Mouse (Mus musculus) heart, embryonic 12.5 days (tissue): ENCODE data around the gene Rab35. TPM values are rescaled to one million over a fixed set of nuclear protein-coding genes. Genes with fewer than 3 reads are reported as not detected.
A peak's percentile ranks its signal among the peaks of the same experiment; 100 is the strongest.

ENCODE experiments used
- ATAC-seq: fragments of 200-750 bp; cut with Nextera tagmentation; 2 replicates; pipeline ENCODE4 v1.8.0; 2017; ENCODE audit warnings: moderate TSS enrichment, moderate library complexity; ENCODE audit not compliant: insufficient number of reproducible peaks, low FRiP score
- H3K27ac ChIP-seq: fragments of 300-500 bp; sonication (generic); 2 replicates; pipeline ENCODE4 v1.5.1; 2016; ENCODE audit warnings: mild to moderate bottlenecking, moderate library complexity; ENCODE audit not compliant: poor library complexity, severe bottlenecking
- H3K27me3 ChIP-seq: fragments of 300-500 bp; sonication (generic); replicated peaks from 2 replicates; pipeline ENCODE4 v1.6.1; 2016; ENCODE audit warnings: mild to moderate bottlenecking, moderate library complexity
- H3K36me3 ChIP-seq: fragments of 300-500 bp; sonication (generic); 2 replicates; pipeline ENCODE4 v1.6.1; 2016; ENCODE audit warnings: mild to moderate bottlenecking, moderate library complexity
- H3K4me1 ChIP-seq: fragments of 300-500 bp; sonication (generic); replicated peaks from 2 replicates; pipeline ENCODE4 v1.6.1; 2016; ENCODE audit warnings: mild to moderate bottlenecking
- H3K4me2 ChIP-seq: fragments of 300-500 bp; sonication (generic); 2 replicates; pipeline ENCODE4 v1.6.1; 2016; ENCODE audit warnings: mild to moderate bottlenecking, moderate library complexity
- H3K4me3 ChIP-seq: fragments of 300-500 bp; sonication (generic); 2 replicates; pipeline ENCODE4 v1.5.1; 2016; ENCODE audit warnings: mild to moderate bottlenecking
- H3K9ac ChIP-seq: fragments of 300-500 bp; sonication (generic); 2 replicates; pipeline ENCODE4 v1.6.1; 2016; ENCODE audit warnings: mild to moderate bottlenecking, moderate library complexity
- H3K9me3 ChIP-seq: fragments of 300-500 bp; sonication (generic); replicated peaks from 2 replicates; pipeline ENCODE4 v1.6.1; 2016; ENCODE audit warnings: mild to moderate bottlenecking, moderate library complexity
- WGBS: fragments of 180-500 bp; shearing (Covaris S2); methylation state at CpG from one replicate; pipeline ENCODE4 v1.1.7; 2016; 5-methylcytosine and 5-hydroxymethylcytosine counted together
- polyA plus RNA-seq: library from polyadenylated mRNA; unstranded; fragments of >200 nt; fragmentation: Nextera tagmentation; extraction: Ambion mirVana; gene quantifications from 2 replicates; pipeline ENCODE4 v1.2.1, GENCODE M21; 2016

Rab35 gene
- polyA plus RNA-seq, 1 experiment from 2014 or later: 20.1 TPM

- 85% methylated on average over 7 of the region's 7 CpGs for WGBS
Observed at GRCm38 (mm10) chr5:115622686-115623085, 9.0 kb upstream of the Rab35 start.

DNA sequence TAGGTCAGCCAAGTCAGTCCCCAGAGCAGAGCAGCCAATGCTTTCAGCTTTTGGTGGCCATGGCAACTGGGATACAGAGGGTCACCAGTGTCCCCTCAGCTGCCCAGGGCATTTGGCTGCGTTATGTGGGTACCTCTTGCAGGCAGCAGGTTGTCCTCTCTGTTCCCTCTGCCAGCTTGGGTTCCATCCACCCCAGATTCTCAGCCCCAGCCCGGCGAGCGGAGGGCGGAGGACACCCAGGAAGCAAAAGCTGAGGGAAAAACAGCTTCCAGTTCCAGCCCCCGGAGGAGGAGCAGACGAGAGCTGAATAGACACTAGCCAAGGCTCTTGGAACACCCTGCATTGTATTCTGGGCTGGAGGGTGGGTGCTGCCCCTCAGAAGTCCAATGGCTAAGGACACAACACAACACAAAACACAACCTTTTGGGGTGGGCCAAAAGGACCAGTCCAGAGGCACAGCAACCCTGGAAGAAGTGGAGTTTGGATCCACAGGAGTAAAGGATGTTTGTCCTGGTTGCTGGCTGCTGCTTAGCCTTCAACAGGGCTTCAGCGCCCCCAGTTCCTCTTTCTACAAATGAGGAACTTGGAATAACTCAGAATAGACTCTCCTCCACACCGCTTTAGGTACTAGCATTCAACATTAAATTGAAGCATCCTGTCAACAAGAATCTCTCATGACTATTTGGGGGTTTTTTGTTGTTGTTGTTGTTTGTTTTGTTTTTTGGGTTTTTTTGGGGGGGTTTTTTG lies 7.8 kb upstream of the Rab35 start:
- H3K27ac ChIP-seq: no peak overlapping the region
- no peaks in the 10 kb centered on the region for H3K27me3 ChIP-seq
- WGBS: 86% methylated on average over 9 of the region's 9 CpGs

More at GRCm38 (mm10) chr5:115622686-115623085, 9.0 kb upstream of the Rab35 start:
- Histone ChIP-seq H3K36me3 (peaks cover 48% of the 10 kb centered on the region), H3K9me3 (no peaks in the 10 kb centered on the region), H3K4me1 (no peaks in the 10 kb centered on the region), H3K4me3 (no peak overlapping the region), H3K4me2 (no peak overlapping the region), H3K27ac (no peak overlapping the region), H3K9ac (no peak overlapping the region), H3K27me3 (no peaks in the 10 kb centered on the region)
- ATAC-seq: no peak

GRCm38 (mm10) chr5:115626237-115626886 lies 5.3 kb upstream of the Rab35 start:
- Histone ChIP-seq H3K36me3 (peaks cover 13% of the 10 kb centered on the region), H3K27ac (no peak overlapping the region), H3K27me3 (no peaks in the 10 kb centered on the region), H3K4me1 (peaks cover 7% of the 10 kb centered on the region), H3K9ac (no peak overlapping the region), H3K4me2 (no peak overlapping the region), H3K9me3 (no peaks in the 10 kb centered on the region), H3K4me3 (no peak overlapping the region)
- peak; percentile 76 for ATAC-seq
- 71% methylated on average over 10 of the region's 10 CpGs for WGBS

More for the DNA sequence above, 7.8 kb upstream of the Rab35 start:
- no peaks in the 10 kb centered on the region for H3K4me1 ChIP-seq
- H3K4me3 ChIP-seq: no peak overlapping the region
- ATAC-seq: no peak
- H3K36me3 ChIP-seq: peaks cover 37% of the 10 kb centered on the region
- H3K4me2 ChIP-seq: no peak overlapping the region
- H3K9me3 ChIP-seq: no peaks in the 10 kb centered on the region
- no peak overlapping the region for H3K9ac ChIP-seq

GRCm38 (mm10) chr5:115628083-115628482 lies 3.6 kb upstream of the Rab35 start:
- peaks cover 2% of the 10 kb centered on the region for H3K36me3 ChIP-seq
- no peak overlapping the region for H3K4me2 ChIP-seq
- no peaks in the 10 kb centered on the region for H3K9me3 ChIP-seq
- no peak overlapping the region for H3K4me3 ChIP-seq
- no peak overlapping the region for H3K9ac ChIP-seq
- no peaks in the 10 kb centered on the region for H3K27me3 ChIP-seq
- 71% methylated on average over 8 of the region's 8 CpGs for WGBS
- peaks cover 14% of the 10 kb centered on the region for H3K4me1 ChIP-seq
- no peak overlapping the region for H3K27ac ChIP-seq
- ATAC-seq: no peak

DNA sequence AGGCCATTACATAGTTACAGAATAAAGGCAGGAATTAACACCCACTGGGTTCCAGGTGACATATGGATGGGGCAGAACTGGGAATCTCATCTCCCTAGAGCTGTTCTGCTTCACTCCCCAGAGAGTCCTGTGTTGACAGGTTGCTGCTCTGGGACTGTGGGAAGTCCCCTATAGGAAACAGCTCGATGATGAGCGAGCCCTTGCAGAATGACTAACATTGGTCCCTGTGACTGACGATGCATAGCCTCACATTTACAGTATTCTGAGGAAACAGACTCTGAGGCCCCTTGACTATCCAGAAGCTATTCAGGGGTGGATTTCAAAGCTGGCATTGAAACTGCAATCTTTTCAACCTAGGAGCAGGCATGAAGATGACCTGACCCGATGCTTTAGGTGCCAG lies 2.0 kb upstream of the Rab35 start:
- no peaks in the 10 kb centered on the region for H3K27me3 ChIP-seq

DNA sequence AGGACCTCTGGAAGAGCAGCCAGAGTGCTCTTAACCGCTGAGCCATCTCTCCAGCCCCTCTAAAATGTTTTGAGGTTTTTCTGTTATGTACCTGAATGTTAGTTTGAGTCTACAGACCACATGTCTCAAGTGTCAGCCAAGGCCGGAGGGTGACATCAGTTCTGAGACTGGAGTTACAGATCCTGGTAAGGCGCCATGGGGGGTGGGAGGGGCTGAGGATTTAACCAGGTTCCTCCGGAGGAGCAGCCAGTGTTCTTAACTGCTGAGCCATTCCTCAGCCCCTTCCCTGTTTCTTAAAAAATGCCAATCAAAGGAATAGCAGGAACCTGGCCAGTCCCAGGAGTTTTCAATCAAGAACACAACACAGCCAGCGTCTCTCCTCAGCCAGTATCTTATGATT lies 1.4 kb upstream of the Rab35 start:
- H3K27me3 ChIP-seq: no peaks in the 10 kb centered on the region
- WGBS: 42% methylated on average over 5 of the region's 5 CpGs
- H3K4me2 ChIP-seq: peak overlapping the region; percentile 83
- no peak overlapping the region for H3K4me3 ChIP-seq
- no peak for ATAC-seq
- H3K36me3 ChIP-seq: no peaks in the 10 kb centered on the region
- H3K4me1 ChIP-seq: peaks cover 35% of the 10 kb centered on the region
- no peak overlapping the region for H3K27ac ChIP-seq
- H3K9me3 ChIP-seq: no peaks in the 10 kb centered on the region
- H3K9ac ChIP-seq: peak overlapping the region; percentile 94; the same call in 1 of the 2 replicates

More for the DNA sequence above, 2.0 kb upstream of the Rab35 start:
- no peak overlapping the region for H3K4me3 ChIP-seq
- no peak overlapping the region for H3K27ac ChIP-seq
- no peak overlapping the region for H3K4me2 ChIP-seq
- 83% methylated on average over 4 of the region's 4 CpGs for WGBS
- peaks cover 28% of the 10 kb centered on the region for H3K4me1 ChIP-seq
- H3K36me3 ChIP-seq: no peaks in the 10 kb centered on the region
- no peak for ATAC-seq
- no peak overlapping the region for H3K9ac ChIP-seq
- no peaks in the 10 kb centered on the region for H3K9me3 ChIP-seq

DNA sequence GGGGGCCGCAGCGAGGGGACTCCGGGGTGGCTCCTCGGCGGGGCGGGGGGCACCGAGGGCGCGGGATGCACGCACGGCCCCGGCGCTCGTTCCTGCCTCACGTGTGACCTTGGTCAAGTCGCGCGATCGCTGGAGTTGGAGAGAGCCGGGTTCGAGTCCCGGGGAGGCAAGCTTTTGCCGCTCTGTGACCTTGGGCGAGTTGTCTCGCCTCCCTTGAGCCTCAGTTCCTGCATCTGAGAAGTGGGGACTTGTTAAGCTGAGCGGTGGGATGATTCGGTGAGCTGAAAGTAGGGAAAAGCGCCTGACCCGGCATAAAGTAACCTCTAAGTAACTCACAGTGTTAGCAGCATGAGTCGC lies 628 bp downstream of the Rab35 start:
- Histone ChIP-seq H3K4me1 (peaks cover 41% of the 10 kb centered on the region), H3K9ac (peak overlapping the region; percentile 94), H3K36me3 (no peaks in the 10 kb centered on the region; the same call in 1 of the 2 replicates), H3K27me3 (no peaks in the 10 kb centered on the region), H3K4me2 (peak overlapping the region; percentile 87), H3K9me3 (no peaks in the 10 kb centered on the region), H3K4me3 (peak overlapping the region; percentile 97), H3K27ac (peak overlapping the region; percentile 91)
- ATAC-seq: no peak; the same call in 1 of the 2 replicates
- 1% methylated on average over 30 of the region's 30 CpGs for WGBS

DNA sequence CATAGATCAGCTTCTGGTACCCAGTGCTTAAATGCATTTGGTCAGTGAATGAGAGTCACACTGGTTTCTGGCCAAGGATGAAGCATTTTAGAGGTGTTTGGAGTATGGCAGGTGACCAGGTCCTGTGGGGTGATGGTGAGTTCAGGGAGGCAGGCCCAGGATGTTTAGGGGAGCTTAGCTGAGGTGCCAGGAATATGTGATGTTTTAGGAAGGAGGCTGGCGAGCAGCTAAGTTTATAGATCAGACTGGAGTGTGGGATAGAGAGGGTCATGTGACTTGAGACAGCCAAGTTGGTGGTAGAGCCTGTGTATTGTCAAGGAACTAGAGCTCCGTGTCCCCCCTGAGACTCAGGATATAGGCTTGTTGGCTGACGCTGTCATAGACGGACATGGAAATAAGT lies 1.4 kb downstream of the Rab35 start:
- peaks cover 7% of the 10 kb centered on the region for H3K36me3 ChIP-seq
- no peaks in the 10 kb centered on the region for H3K27me3 ChIP-seq
- peak overlapping the region; percentile 87 for H3K4me2 ChIP-seq
- H3K4me1 ChIP-seq: peaks cover 41% of the 10 kb centered on the region
- 40% methylated on average over 4 of the region's 4 CpGs for WGBS
- no peaks in the 10 kb centered on the region for H3K9me3 ChIP-seq
- peak overlapping the region; percentile 97 for H3K4me3 ChIP-seq
- peak overlapping the region; percentile 94; the same call in 1 of the 2 replicates for H3K9ac ChIP-seq
- ATAC-seq: no peak
- H3K27ac ChIP-seq: no peak overlapping the region

- Histone ChIP-seq H3K4me3 (no peak overlapping the region), H3K27me3 (no peaks in the 10 kb centered on the region), H3K4me1 (peaks cover 41% of the 10 kb centered on the region), H3K9me3 (no peaks in the 10 kb centered on the region), H3K4me2 (no peak overlapping the region), H3K27ac (no peak overlapping the region), H3K36me3 (peaks cover 17% of the 10 kb centered on the region), H3K9ac (no peak overlapping the region)
- no peak for ATAC-seq
- WGBS: 83% methylated on average over 8 of the region's 8 CpGs
Observed at GRCm38 (mm10) chr5:115634046-115634445, 2.3 kb downstream of the Rab35 start.

DNA sequence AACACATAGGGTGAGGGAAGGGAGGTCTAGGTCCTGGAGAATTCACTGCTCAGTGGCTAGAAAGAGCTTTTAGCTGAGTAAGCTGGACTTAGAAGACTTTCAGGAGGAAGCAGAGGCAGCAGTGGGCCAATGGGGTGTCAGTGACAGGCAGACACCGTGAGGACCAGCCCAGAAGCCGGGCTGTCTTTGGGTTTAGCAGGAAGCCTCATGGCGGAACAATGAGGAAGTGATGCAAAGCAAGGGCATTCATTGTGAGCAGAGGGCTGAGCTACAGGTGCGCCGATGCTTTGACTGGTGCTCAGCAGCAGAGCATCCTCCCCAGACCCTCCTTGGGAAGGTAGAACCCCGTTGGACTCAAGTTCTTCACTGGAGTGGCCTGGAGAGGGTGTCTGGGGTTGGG lies 3.8 kb downstream of the Rab35 start:
- 68% methylated on average over 6 of the region's 6 CpGs for WGBS
- Histone ChIP-seq H3K4me2 (no peak overlapping the region), H3K27ac (no peak overlapping the region), H3K9me3 (no peaks in the 10 kb centered on the region), H3K4me3 (no peak overlapping the region), H3K9ac (no peak overlapping the region), H3K27me3 (no peaks in the 10 kb centered on the region), H3K36me3 (peaks cover 32% of the 10 kb centered on the region), H3K4me1 (peaks cover 41% of the 10 kb centered on the region)
- ATAC-seq: no peak

GRCm38 (mm10) chr5:115644192-115644591 lies 12.5 kb downstream of the Rab35 start:
- peaks cover 4% of the 10 kb centered on the region; the same call in 1 of the 2 replicates for H3K4me1 ChIP-seq
- WGBS: 88% methylated on average over 9 of the region's 9 CpGs
- no peak for ATAC-seq
- H3K36me3 ChIP-seq: peaks cover 86% of the 10 kb centered on the region
- H3K4me2 ChIP-seq: no peak overlapping the region
- no peak overlapping the region for H3K4me3 ChIP-seq
- H3K27me3 ChIP-seq: no peaks in the 10 kb centered on the region
- H3K27ac ChIP-seq: no peak overlapping the region
- H3K9ac ChIP-seq: no peak overlapping the region
- no peaks in the 10 kb centered on the region for H3K9me3 ChIP-seq
